In genomic region chr10:89458770-89459169, GRCm38 (mm10) we compare ENCODE assay signal across 12 mouse cellular contexts. TPM values are rescaled to one million over a fixed set of nuclear protein-coding genes. Genes with fewer than 3 reads are reported as not detected.
DNase-seq lines count a peak whose midpoint lies in the region; ATAC-seq lines count a peak whose summit lies in the region.
"Had no signal": no experiment of that assay in that cellular context is flagged by ENCODE, and none has a peak within 500 bp of the region (broad histone marks: within the 10 kb centered on the region; RNA-seq: fewer than 3 reads in every experiment).

No protein-coding gene starts in this region.

- H3K9me3 ChIP-seq in kidney, embryonic 16.5 days (ENCODE audit: low read length): no peaks in the 10 kb centered on the region
- no peaks in the 10 kb centered on the region for H3K9me3 ChIP-seq in midbrain, embryonic 11.5 days (ENCODE audit: control insufficient read depth, low read length)
- H3K9me3 ChIP-seq: hindbrain, embryonic 10.5 days; limb, embryonic 10.5 days had no signal

- ATAC-seq in kidney, embryonic 16.5 days (ENCODE audit: low FRiP score, low TSS enrichment): no peak
- no peak for ATAC-seq in midbrain, embryonic 11.5 days (ENCODE audit: low FRiP score)

- no peaks in the 10 kb centered on the region for H3K27me3 ChIP-seq in kidney, embryonic 16.5 days (ENCODE audit: insufficient read depth, low read length)
- H3K27me3 ChIP-seq in midbrain, embryonic 11.5 days (ENCODE audit: control insufficient read depth, insufficient read depth, low read length): no peaks in the 10 kb centered on the region

- H3K4me2 ChIP-seq in kidney, embryonic 16.5 days (replicated peaks; ENCODE audit: low read depth, low read length): no peak overlapping the region
- no peak overlapping the region for H3K4me2 ChIP-seq in midbrain, embryonic 11.5 days

- H3K4me1 ChIP-seq in kidney, embryonic 16.5 days (ENCODE audit: insufficient read depth, low read length): no peaks in the 10 kb centered on the region
- no peaks in the 10 kb centered on the region for H3K4me1 ChIP-seq in midbrain, embryonic 11.5 days (ENCODE audit: control insufficient read depth, insufficient read depth, low read length)
- H3K4me1 ChIP-seq: hindbrain, embryonic 10.5 days; limb, embryonic 10.5 days had no signal

- intact Hi-C loops in gastrocnemius, postnatal 14 days (cut with DNase I; ENCODE audit: low total_unique reads): no loop called here

- H3K27ac ChIP-seq in kidney, embryonic 16.5 days (ENCODE audit: low read length): no peak overlapping the region
- H3K27ac ChIP-seq in midbrain, embryonic 11.5 days (ENCODE audit: low read depth, low read length): no peak overlapping the region
- H3K27ac ChIP-seq: hindbrain, embryonic 10.5 days; limb, embryonic 10.5 days had no signal

- 75% methylated on average over 3 of the region's 3 CpGs for WGBS in kidney, embryonic 16.5 days
- 78% methylated on average over 3 of the region's 3 CpGs for WGBS in midbrain, embryonic 11.5 days

- H3K36me3 ChIP-seq in kidney, embryonic 16.5 days (ENCODE audit: insufficient read depth, low read length): no peaks in the 10 kb centered on the region
- H3K36me3 ChIP-seq in midbrain, embryonic 11.5 days (ENCODE audit: control insufficient read depth, insufficient read depth, low read length): no peaks in the 10 kb centered on the region
- H3K36me3 ChIP-seq: hindbrain, embryonic 10.5 days; limb, embryonic 10.5 days had no signal

- peak; percentile 14 for DNase-seq in kidney, postnatal 14 days
- peak; percentile 78 for DNase-seq in Muller cell, postnatal 12 days (ENCODE audit: inconsistent ontology term)
- peak; percentile 26 for DNase-seq in fat pad, adult 2 months (ENCODE audit: extremely low read depth, low read depth, low spot score)
- DNase-seq in lung, postnatal 36 days: peak; percentile 68
- no peak for DNase-seq in yolk sac, embryonic 10.5 days (ENCODE audit: low spot score)
- no peak for DNase-seq in midbrain, embryonic 11.5 days (ENCODE audit: low spot score, missing footprints)
- DNase-seq in gastrocnemius, postnatal 14 days: no peak
- DNase-seq: cerebellum, adult 2 months; midbrain, embryonic 14.5 days had no signal

- no peak overlapping the region for H3K9ac ChIP-seq in kidney, embryonic 16.5 days (replicated peaks; ENCODE audit: low read length)
- no peak overlapping the region for H3K9ac ChIP-seq in midbrain, embryonic 11.5 days (ENCODE audit: low read length)

- no peak overlapping the region for H3K4me3 ChIP-seq in kidney, embryonic 16.5 days (ENCODE audit: low read length)
- H3K4me3 ChIP-seq in midbrain, embryonic 11.5 days (ENCODE audit: low read depth, low read length): no peak overlapping the region
- H3K4me3 ChIP-seq: hindbrain, embryonic 10.5 days; limb, embryonic 10.5 days had no signal

RNA-seq across cellular contexts. Expression of gene Gas2l3, which starts 15.0 kb away (rescaled TPM):
- 16.7 and 18.5 TPM in 2 replicates for polyA plus RNA-seq in kidney, embryonic 16.5 days (2015; fragmentation: Nextera tagmentation; extraction: Ambion mirVana)
- polyA plus RNA-seq in midbrain, embryonic 11.5 days (2014; fragmentation: Nextera tagmentation; extraction: Ambion mirVana): 8.9 and 10.4 TPM in 2 replicates
- total RNA-seq in gastrocnemius, postnatal 14 days (2021): 10 to 100 TPM in 1 of 2 experiments, 1 to 10 TPM in 1; 3.0 to 11.2 TPM

Comparison
In these comparisons a context has a peak if more than half of its experiments do, and no peak if none do; other contexts are left out.
1. DNase-seq: peak in kidney, postnatal 14 days (single experiment), Muller cell, postnatal 12 days (single experiment), fat pad, adult 2 months (single experiment) and lung, postnatal 36 days (single experiment); none in yolk sac, embryonic 10.5 days (single experiment), midbrain, embryonic 11.5 days (single experiment) and gastrocnemius, postnatal 14 days (single experiment).